Mouse (Mus musculus): ENCODE data around the gene Tnfrsf23. TPM values are rescaled to one million over a fixed set of nuclear protein-coding genes. Genes with fewer than 3 reads are reported as not detected.

The Tnfrsf23 gene
- 1 to 10 TPM in 1 of 2 experiments, under 1 TPM in 1; 0.92 to 1.0 TPM for total RNA-seq (2021)
- long read RNA-seq, experiment 1, result 0 reads
- long read RNA-seq, experiment 2, result 0 reads

DNA sequence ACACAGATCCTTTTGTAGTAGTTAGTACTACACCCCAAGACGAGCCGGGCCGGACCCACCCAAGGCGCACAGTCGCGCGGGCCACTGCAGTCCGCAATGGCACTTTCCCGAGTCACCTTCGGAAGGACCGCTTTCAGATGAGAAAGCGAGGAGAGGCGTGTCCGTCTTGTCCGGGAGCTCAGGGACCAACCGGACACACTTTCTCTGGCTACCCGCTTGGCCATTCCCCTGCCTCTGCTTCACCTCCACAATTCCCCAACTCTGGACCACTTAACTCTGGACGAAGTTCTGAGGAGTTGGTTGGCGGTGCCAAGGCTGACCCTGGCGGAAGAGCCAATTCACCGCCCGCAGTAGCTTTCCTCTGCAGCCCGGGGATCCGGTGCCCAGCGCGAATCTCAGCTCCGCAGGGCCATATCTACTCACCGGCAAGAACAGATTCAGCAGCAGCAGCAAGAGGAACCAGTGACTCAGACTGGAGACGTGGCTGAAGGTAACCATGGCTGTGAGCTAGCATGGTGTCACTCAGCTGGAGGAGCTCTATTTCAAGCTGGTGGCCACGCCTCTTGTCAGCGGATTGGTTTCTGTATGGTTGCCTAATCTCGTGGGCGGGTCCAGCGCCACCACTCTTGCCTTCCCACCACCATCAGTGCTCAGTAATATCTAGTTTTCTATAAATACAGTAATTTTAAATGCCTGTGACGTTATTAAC is at the start of gene Tnfrsf23:
Gene Tnfrsf23, minus strand, starts transcription at position 514 of the 709 bp plus-strand sequence.
- DNase-seq (ENCODE audit: low spot score in 2 of 2), result peak; percentile 78 to 87
- intact Hi-C loops (cut with DNase I), result no loop called here

DNA sequence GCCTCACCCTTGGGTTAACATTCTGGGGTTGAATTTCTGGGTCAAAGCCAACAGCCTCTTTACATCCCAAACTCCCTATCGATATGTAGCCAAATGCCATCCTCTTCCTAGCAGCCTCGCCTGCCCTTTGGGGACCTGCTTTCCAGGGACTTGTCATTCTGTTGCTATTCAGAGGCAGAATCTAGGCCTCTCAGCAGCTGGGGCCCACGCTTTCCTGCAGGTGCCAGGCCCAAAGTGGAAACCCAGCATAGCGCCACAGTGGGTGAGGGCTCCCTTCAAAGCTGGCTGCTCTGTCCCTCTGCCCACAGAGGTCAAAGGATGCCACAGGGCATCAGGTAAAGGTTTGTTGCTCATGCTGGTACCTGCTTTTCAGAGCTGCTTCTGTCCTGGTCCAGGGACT is 48.1 kb upstream of the Tnfrsf23 start:
- DNase-seq (ENCODE audit: low spot score in 2 of 2), result no peak
- intact Hi-C loops (cut with DNase I), result no loop called here

DNA sequence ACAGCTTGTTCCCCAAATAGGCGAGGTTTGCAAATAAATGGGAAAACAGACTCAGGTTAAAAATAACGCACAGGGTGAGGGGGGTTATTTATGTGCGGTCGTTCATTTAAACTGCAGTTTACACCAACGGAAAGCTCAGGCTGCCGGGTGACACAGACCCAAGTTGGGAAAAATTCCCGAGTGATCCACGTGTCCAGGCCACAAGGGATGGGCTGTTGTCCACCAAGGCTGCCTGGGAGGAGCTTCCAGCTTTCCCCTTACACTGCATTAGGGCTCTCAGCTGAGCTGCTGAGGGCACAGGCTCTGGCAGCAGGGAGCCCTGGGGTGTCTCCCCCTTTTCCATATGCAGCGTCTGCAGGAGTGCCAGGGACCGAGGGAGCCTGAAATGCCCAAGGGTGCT is 44.2 kb upstream of the Tnfrsf23 start:
- no peak for DNase-seq (ENCODE audit: low spot score in 2 of 2)
- intact Hi-C loops (cut with DNase I), result no loop called here

DNA sequence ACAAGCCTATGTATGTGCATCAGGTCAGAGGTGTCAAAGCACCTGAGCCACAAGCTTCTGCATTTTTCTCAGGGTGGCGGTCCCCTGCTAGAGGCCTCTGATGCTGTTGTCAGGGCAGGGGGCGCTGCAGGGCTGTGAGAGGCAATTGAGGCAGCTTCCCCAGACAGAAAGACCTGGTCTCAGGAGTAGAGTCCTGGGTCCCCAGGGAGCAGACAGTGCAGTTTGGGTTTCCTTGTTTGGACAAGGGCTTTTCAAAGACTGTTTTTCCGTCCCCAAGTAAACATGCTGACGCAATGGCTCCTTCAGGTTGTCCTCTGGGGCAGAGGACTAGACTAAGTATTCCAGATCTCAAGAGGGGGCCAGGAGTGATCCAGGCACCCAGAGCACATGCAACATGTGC is 40.7 kb upstream of the Tnfrsf23 start:
- intact Hi-C loops (cut with DNase I), result no loop called here
- no peak for DNase-seq (ENCODE audit: low spot score in 2 of 2)

GRCm38 (mm10) chr7:143723841-143724240 is 38.2 kb upstream of the Tnfrsf23 start:
- no peak for DNase-seq (ENCODE audit: low spot score in 2 of 2)
- intact Hi-C loops (cut with DNase I), result no loop called here

GRCm38 (mm10) chr7:143722646-143723045 is 37.0 kb upstream of the Tnfrsf23 start:
- intact Hi-C loops (cut with DNase I), result no loop called here
- peak in 1 of 2 experiments; percentile 41 for DNase-seq (ENCODE audit: low spot score in 2 of 2)

- no peak for DNase-seq (ENCODE audit: low spot score in 2 of 2)
- intact Hi-C loops (cut with DNase I), result no loop called here
These were observed 32.1 kb upstream of the Tnfrsf23 start for GRCm38 (mm10) chr7:143717811-143718210.

DNA sequence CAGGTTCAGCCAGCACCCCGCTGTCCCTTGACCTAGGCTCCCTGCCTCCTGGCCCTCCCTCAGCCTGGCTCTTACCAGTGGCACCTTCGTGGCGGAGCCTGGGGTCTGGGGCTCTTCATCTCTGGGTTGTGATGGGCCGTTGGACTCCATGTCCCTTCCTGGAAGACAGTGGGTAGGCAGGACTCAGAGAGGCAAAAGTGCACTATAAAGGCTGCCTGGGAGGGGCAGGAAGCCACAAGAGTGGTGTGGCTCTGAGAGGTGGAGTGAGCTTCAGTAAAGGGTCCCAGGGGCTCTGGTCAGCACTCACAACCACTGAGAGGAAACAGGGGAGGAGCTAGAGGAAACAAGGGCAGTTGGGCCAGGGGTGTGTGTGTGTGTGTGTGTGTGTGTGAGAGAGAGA is 27.7 kb upstream of the Tnfrsf23 start:
- intact Hi-C loops (cut with DNase I), result no loop called here

GRCm38 (mm10) chr7:143712771-143713348 is 27.2 kb upstream of the Tnfrsf23 start:
- intact Hi-C loops (cut with DNase I), result no loop called here
- no peak for DNase-seq (ENCODE audit: low spot score in 2 of 2)

More for the DNA sequence above, 27.7 kb upstream of the Tnfrsf23 start:
- DNase-seq (ENCODE audit: low spot score in 2 of 2), result no peak

GRCm38 (mm10) chr7:143712023-143712422 is 26.4 kb upstream of the Tnfrsf23 start:
- intact Hi-C loops (cut with DNase I), result no loop called here
- DNase-seq (ENCODE audit: low spot score in 2 of 2), result no peak

GRCm38 (mm10) chr7:143711381-143711780 is 25.7 kb upstream of the Tnfrsf23 start:
- intact Hi-C loops (cut with DNase I), result no loop called here
- no peak for DNase-seq (ENCODE audit: low spot score in 2 of 2)

GRCm38 (mm10) chr7:143709395-143709794 is 23.7 kb upstream of the Tnfrsf23 start:
- intact Hi-C loops (cut with DNase I), result loop anchor here (5.0 kb wide), 1 partner anchor 53 kb away; no protein-coding TSS in a partner anchor
- DNase-seq (ENCODE audit: low spot score in 2 of 2), result no peak

- intact Hi-C loops (cut with DNase I), result loop anchor here (2.0 to 5.0 kb wide), 2 partner anchors 42 to 55 kb away; no protein-coding TSS in a partner anchor
- peak; percentile 95 to 97 for DNase-seq (ENCODE audit: low spot score in 2 of 2)
These were observed 21.2 kb upstream of the Tnfrsf23 start for GRCm38 (mm10) chr7:143706697-143707438.

DNA sequence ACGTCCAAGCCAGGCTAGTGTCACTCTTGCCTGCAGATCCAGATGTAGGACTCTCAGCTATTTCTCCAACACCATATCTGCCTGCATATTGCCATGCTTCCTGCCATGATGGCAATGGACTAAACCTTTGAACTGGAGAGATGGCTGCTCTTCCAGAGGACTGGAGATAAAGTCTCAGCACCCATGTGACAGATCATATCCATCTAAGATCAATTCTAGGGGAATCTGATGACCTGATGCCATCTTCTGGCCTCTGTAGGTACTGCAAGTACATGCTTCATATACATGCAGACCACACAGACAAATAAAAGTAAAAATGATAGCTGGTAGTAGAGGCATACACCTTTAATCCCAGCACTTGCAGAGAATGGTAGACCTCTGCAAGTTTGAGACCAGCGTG is 10.5 kb upstream of the Tnfrsf23 start:
- DNase-seq (ENCODE audit: low spot score in 2 of 2), result peak; percentile 40 to 48
- intact Hi-C loops (cut with DNase I), result loop anchor here (5.0 kb wide), 1 partner anchor 114 kb away; no protein-coding TSS in a partner anchor

DNA sequence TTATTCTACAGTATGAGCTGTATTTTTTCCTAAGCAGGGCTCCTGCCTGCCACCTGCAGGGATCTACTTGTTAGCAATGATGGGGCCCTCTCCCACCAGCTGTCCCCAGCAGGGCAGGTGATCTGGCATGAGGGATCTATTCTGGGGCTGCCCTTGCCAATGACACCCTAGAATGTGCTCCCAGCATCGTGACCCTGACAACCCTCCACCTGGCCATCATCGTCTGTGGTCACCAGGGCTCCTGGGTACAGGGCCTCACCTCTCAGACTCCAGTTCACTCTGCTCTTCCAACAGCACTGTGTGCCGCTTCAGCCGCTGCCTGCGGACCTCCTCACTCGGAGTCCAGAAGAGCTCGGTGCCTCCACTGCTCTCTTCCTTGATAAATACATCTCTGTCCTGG is 8.9 kb upstream of the Tnfrsf23 start:
- intact Hi-C loops (cut with DNase I), result no loop called here
- no peak for DNase-seq (ENCODE audit: low spot score in 2 of 2)

DNA sequence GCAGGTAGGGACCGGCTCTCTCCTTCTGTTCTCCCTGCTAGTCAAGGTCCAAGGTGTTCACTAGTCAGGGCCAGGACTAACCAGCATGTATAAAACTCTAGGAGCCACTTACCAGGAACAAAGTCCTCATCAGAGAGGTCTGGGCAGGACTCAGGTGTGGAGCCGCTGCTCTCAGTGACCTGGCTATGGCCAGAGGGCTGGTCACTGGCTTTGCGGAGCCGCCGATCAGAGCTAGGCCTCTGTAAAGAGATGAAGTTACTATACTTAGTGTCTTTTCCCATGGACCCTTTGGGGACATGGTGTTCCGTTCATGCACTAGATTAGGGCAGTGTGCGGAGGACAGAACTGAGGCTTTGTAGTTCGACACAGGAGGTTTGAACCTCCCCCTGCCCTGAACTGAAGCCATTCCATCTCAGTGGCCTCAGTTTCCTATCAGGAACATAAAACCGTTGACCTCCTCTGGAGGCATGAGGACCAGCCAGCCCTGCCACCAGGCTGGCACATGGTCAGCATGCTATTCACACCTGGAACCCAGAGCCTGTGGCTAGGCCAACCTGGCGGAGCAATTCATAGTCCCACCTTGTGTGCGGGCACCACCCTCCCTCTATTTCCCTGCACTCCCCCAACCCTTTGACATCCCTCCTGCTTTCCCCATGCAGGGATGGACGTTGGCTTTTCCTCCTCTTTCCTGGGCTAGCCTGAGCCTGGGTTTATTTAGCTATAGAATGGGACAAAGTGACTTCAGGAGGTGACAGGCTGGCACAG is 7.3 kb upstream of the Tnfrsf23 start:
- no peak for DNase-seq (ENCODE audit: low spot score in 2 of 2)
- intact Hi-C loops (cut with DNase I), result no loop called here

GRCm38 (mm10) chr7:143691909-143692308 is 6.2 kb upstream of the Tnfrsf23 start:
- intact Hi-C loops (cut with DNase I), result no loop called here
- no peak for DNase-seq (ENCODE audit: low spot score in 2 of 2)

DNA sequence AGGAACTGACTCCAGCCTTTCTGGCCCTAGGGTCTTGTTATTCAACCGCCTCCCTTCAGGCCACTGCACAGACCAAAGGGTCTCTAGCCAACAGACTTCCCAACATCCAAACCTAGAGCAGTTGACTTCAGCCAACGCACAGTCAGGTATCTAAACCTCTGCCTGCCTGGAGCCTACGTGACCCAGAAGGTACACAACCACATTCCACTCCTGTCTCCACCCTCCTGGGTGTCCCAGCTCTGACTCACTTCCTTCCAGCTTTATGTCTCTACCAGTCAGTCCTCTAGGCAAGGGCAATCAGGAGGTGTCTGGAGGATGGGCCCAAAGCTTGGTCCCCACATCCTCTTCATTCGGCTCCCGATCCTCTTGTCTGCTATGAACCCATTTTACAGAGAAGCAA is 5.5 kb upstream of the Tnfrsf23 start:
- DNase-seq (ENCODE audit: low spot score in 2 of 2), result no peak
- intact Hi-C loops (cut with DNase I), result no loop called here

DNA sequence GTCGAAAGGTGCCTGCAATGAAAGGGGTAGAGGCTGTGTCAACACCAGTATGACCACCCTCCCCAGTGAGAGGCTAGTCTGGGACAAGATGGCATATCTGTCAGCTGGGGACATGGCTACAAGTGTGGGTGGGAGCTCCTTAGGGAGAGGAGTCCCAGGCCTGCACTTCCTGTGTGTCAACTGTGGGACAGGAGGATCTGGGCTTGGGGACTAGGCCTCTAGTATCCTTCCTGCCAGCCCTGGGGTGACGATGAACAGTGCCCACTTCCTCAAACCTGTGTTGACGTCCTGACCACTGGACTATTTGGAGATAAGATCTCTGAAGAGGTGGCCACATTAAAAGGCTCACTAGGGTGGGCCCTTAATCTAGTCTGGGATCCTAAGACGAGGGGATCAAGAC is 4.3 kb upstream of the Tnfrsf23 start:
- intact Hi-C loops (cut with DNase I), result no loop called here
- DNase-seq (ENCODE audit: low spot score in 2 of 2), result no peak

GRCm38 (mm10) chr7:143689481-143689880 is 3.8 kb upstream of the Tnfrsf23 start:
- no peak for DNase-seq (ENCODE audit: low spot score in 2 of 2)
- intact Hi-C loops (cut with DNase I), result no loop called here

Measured in left cerebral cortex, postnatal 14 days (tissue).